Mouse (Mus musculus) heart, adult 8-10 months (tissue): Measurements from ENCODE around the gene Idh3g. TPM values are rescaled to one million over a fixed set of nuclear protein-coding genes. Genes with fewer than 3 reads are reported as not detected.

Experiments
- DNase-seq: peaks from one replicate; pipeline ENCODE4 v3.0.0; 2022; ENCODE audit warnings: low spot score
- total RNA-seq, 4 experiments: library from RNA; stranded (reverse); gene quantifications; 2 replicates each; pipeline ENCODE4 v1.2.4; 2022

The Idh3g gene
- total RNA-seq: 100 to 1,000 TPM; 702 to 775 (median 723) TPM

- DNase-seq: peak; percentile 95
Observed at GRCm38 (mm10) chrX:73786364-73787224, at the start of gene Idh3g, which contains the start of gene Ssr4. Gene Idh3g (minus strand): TSS chrX:73786897. Gene Ssr4 (plus strand): TSS chrX:73787028.

- DNase-seq: no peak
Observed at GRCm38 (mm10) chrX:73835731-73836130, 49.0 kb upstream of the Idh3g start.

DNA sequence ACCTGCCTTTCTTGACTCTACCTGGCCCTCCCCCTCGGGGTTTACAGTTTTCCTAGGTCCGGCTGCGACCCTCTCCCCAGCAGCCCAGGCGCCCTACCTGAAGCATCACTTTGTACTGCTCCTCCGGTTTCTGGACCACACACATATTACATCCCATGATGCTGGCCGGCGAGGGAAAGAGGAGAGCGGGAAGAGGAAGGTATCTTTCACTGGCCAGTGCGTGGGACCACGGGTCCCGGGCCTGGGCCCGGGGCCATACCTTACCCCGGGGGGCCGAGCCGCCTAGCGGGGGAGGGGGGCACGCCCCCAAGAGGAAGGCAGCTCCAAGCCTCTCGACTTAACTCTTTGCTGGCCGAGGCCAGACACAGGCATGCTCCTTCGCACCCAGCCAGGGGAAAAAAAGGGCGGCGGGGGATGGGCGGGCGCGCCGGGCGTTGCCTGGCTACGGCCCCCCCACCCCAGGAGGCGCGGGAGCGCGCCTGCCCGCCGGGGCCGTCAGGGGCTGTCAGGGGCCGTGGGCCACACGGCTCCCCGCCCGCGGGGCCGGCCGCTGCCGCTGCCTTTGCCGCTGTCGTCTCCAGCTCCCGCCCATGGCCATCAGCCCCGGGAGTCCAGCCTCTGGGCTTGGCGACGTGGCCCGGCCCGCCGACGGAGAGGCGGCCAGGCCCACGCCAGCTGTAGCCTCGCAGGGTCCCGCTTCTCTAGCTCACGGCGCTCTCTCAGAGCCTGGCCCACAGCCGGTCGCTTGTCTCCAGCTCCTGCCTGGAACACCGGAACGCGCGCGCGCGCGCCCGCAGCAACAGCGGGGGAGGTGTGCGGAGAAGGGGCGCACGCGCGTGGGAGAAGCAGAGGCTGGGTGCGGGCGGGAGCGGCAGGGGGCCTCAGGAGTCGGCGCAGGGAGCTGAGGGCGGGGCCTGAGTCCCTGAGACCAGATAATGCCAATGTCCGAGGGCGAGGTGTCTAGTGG, 37.8 kb upstream of the Idh3g start, which contains the start of gene Pdzd4:
Gene Pdzd4, minus strand, starts transcription at position 785 of the 967 bp plus-strand sequence.
- peak; percentile 3 for DNase-seq

DNA sequence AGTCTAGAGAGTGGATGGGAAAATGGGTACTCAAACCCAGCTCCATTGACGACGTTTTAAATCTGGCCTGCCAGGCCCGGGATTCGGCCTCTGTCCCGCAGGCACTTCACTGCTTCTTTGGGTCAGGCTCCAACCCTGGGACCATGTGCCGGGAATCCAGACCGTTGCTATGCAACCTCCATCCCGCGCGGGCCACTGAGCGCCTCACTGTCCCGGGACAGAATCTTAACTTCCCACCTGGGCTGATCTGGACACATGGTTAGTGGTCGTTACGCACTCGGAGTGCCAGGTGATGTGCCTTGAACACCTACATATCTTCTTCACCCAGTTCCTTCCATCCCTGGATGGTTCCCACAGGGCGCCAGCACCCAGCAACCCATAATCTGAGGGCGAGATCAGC, 37.0 kb upstream of the Idh3g start:
- no peak for DNase-seq

DNA sequence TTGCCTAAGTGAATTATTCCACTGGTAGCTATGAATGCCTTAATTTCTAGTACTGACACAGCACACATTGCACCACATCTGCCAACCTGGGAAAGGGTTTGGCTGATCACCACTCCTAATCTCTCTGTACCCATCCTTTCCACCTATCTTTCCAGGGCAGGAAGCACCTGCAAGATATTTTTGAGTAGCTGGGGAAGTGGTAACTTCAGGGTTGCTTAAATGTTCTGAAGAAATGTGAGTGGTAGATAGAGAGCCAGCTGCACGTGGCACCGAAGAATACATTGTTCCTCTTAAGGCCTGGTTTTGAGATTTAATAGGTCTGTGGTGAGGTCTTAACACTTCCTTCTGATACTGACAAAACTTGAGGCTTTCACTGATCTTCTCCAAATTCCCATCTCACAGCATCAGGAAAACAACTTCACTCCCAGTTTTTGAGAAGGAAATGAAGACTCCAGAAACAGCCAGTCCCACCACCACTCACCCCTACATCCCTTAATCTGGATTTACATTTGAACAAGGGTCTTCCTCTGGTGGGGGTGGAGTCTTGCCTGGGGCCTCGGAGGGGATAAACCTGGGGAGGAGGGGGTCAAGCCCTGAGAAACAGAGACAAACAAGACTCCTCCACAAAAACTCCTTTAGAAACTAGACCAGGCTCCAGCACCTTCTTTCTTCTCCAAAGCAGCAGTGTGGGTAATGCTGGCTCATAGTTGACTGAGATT, 30.1 kb upstream of the Idh3g start:
- no peak for DNase-seq

DNA sequence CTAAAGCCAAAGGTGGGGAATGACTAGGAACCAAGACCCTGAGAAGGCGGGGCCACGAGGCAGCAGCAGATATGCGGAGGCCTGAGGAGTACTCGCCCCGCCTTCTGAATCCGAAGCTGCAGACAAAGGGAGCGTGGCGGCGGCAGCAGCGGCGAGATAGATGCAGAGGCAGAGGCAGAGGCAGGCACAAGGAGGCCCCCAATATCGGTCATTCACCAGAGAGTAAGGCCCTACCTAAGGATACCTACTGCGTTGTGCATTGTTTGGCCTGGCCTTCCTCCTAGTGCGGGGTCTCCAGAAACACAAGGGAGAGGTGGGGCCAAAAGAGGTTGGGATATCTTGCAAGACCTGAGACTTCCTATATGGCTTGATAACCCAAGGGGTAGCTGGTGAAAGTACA, 28.4 kb upstream of the Idh3g start:
- no peak for DNase-seq

- no peak for DNase-seq
Observed at GRCm38 (mm10) chrX:73805814-73806213, 19.1 kb upstream of the Idh3g start.

GRCm38 (mm10) chrX:73798502-73798901, 11.8 kb upstream of the Idh3g start:
- no peak for DNase-seq

- DNase-seq: no peak
Observed at GRCm38 (mm10) chrX:73797511-73797910, 10.8 kb upstream of the Idh3g start.

GRCm38 (mm10) chrX:73793505-73793904, 6.8 kb upstream of the Idh3g start:
- DNase-seq: no peak

- no peak for DNase-seq
Observed at GRCm38 (mm10) chrX:73793039-73793438, 6.3 kb upstream of the Idh3g start.

- no peak for DNase-seq
Observed at GRCm38 (mm10) chrX:73788501-73788900, 1.8 kb upstream of the Idh3g start.

- no peak for DNase-seq
Observed at GRCm38 (mm10) chrX:73787225-73787558, 495 bp upstream of the Idh3g start.

DNA sequence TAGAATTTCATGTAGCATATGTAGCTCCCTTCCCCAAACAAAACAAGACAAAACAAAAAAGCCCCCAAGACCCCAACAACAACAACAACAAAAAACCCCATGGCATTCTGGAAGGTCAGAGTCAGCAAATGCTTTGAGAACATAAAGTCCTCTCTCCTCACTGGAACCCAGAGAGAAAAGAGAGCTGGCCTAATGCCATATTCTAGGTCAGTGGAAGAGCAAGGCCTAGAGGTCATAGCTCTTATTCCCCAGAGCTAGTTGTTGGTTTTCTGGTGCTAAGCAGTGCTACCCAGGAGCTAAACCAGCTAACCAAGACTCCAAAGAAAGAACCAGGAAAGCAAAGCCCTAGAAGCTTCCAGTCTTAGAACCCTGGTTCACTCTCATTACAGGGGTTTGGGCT, 1.0 kb downstream of the Idh3g start:
- DNase-seq: no peak

DNA sequence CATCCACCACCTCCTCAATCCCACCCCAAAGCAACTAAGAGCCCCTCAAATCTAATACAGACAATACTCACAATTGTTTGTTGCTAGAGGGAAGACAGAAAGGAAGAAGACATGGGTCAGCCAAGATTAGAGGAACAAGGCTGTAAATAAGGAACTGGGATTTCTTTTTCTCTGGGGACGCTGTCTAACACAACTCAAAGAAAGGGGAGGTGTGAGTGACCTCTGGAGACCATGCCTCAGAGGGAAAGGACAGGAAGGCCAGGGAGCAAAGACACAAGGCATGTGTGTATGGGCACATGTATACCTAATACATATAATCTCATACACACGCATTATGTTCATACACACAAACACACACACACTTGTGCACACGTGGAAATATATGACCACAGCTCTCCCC, 4.5 kb downstream of the Idh3g start:
- DNase-seq: no peak

DNA sequence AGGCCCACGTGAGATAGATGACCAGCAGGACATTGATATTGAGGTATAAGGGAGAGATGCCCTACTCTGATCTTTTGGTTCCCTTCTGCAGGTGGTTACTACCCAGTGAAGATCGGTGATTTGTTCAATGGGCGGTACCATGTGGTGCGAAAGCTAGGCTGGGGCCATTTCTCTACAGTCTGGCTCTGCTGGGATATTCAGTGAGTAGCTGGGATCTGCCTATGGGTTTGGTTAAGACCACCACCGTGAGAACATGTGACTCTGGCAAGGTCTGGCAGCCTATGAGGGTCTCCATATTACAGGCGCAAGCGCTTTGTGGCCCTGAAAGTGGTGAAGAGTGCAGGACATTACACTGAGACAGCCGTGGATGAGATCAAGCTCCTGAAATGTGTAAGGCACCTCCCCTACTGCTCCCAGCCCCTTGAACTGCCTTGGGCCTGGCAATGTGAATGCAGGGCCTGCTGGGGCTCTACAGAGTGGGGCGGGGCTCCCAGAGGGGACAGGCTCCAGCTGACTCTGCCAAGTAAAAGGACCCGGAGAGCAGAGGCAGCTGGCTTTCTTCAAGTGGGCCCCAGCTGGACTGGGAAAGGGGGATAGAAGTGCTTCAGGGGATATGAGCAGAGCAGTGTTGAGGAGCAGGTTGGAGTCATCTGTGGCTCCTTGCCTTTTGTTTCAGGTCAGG, 11.8 kb downstream of the Idh3g start:
- DNase-seq: no peak

DNA sequence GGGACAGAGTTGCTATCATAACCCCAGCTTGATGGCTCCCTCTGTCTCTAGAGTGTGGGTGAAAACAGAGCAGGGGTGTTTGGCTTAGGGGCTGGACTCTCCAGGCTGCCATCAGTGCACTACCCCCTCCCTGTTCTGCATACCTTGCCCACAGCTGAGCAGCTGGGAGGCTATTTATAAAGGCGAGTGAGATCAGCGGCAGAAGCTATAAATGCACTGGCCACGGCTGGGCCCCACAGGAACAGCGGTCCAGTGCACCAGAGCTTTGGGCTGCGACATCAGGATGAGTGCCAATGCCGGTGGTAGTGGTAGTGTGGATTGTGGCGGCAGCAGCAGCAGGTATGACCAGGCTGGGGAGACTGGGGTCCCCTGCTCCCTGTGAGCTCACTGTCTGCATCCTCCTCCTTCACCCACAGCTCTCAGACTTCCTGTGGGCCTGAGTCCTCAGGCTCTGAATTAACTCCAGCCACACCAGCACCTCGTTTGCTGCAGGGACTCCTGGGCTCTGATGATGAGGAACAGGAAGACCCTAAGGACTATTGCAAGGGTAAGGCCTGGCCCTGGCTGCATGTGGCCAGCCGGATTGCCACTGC, 12.4 kb downstream of the Idh3g start, which contains the start of gene Srpk3:
Gene Srpk3, plus strand, starts transcription at position 238 of the 593 bp plus-strand sequence.
- DNase-seq: peak; percentile 32

DNA sequence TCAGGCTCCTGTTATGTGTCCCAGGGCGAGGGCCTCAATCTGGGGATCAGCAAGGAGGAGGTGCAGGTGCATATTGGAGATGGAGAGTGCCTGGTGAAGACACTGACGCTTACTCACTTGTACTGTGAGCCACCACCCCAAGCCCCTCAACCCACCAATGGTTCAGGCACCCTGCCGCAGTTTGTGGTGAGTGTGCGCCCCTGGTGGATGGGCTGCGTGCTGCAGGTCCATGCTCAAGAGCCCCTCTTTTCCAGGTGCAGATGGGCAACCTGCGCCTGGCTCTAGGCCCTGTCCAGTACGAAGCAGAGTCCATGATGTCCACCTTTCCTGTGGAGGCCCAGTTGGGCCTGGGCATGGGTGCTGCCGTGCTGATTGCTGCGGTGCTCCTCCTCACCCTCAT, 19.4 kb downstream of the Idh3g start:
- no peak for DNase-seq

DNA sequence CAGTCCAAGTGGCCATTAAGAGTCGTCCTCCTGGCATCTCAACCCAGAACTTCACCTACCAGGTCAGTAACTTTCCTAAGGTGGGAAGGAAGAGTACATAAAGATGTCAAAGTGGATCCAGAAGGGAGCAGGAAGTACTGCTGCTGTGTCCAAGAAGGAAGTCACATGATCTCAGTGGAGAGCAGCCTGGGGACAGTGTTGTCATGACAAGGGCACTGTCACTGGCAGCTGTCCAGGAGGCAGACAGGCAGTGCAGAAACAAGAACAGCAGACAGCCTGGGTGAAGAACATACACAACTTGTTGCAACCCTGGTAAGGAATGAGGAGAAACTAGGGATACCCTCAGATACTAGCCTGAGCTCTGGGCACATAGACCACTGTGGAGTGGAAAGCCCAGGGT, 21.4 kb downstream of the Idh3g start:
- peak; percentile 51 for DNase-seq

GRCm38 (mm10) chrX:73758611-73759290, 27.9 kb downstream of the Idh3g start:
- DNase-seq: no peak
